Mouse (Mus musculus) erythroblast, embryonic 14.5 days (primary cell): ENCODE measurements around the gene Neb. TPM values are rescaled to one million over a fixed set of nuclear protein-coding genes. Genes with fewer than 3 reads are reported as not detected.

Source experiments
- H3K27me3 ChIP-seq: 2 replicates; pipeline ENCODE4 v1.6.1; 2012; ENCODE audit warnings: inconsistent platforms; ENCODE audit not compliant: control insufficient read depth
- H3K36me3 ChIP-seq: 2 replicates; pipeline ENCODE4 v1.6.1; 2012; ENCODE audit warnings: mild to moderate bottlenecking, inconsistent platforms; ENCODE audit not compliant: control insufficient read depth
- H3K4me1 ChIP-seq: 2 replicates; pipeline ENCODE4 v1.6.1; 2012; ENCODE audit warnings: inconsistent platforms; ENCODE audit not compliant: control insufficient read depth
- H3K4me3 ChIP-seq: replicated peaks from 2 replicates; pipeline ENCODE3; 2012; ENCODE audit warnings: moderate library complexity, mild to moderate bottlenecking, inconsistent platforms
- H3K9me3 ChIP-seq: 2 replicates; pipeline ENCODE4 v1.6.1; 2012; ENCODE audit warnings: low read length, inconsistent platforms, mixed read lengths; ENCODE audit not compliant: control insufficient read depth
- GATA1 ChIP-seq: IDR thresholded peaks from 2 replicates; pipeline ENCODE4 v1.6.1; 2012; ENCODE audit warnings: low read length, inconsistent platforms, mixed read lengths
- TAL1 ChIP-seq: IDR thresholded peaks from 3 replicates; pipeline ENCODE4 v1.6.1; 2012; ENCODE audit warnings: low read length, inconsistent platforms, mixed read lengths
- polyA plus RNA-seq: library from polyadenylated mRNA; stranded (reverse); fragments of >175 nt; gene quantifications from 2 replicates; pipeline ENCODE4 v1.2.3, GENCODE M21; 2012

Neb gene
- polyA plus RNA-seq, 1 experiment, result not detected

DNA sequence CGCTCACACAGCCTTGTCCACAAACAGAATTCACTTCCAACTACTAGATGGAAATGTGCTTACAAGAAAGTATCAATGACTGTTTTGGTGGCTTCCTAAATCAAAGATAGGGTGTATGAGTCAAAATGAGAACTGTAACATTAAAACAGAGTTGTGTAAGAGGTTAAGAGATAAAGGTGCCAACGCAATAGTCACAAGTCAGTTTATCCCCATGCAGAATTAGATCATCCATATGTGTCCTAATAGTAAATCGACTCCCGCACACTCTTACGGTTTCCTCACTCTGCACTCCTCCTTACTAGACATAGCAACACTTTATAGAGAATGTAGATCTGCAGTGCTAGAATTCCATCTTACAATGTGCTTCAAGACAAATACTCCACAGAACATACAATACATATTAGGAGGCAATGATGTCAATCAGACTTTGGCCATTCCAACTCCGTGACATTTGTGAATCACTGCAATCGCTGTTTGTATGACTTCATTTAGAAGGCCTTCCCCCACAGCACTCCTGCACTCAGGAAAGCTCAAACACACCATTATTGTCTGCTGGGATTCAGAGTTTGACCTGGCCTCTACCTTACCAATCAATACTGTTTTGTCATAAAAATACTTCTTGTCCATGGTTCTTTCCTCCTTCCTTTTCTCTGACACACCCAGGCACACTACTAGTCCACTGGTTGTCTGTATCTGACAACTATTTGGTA is 41.9 kb upstream of the Neb start:
- Histone ChIP-seq H3K4me3 (no peak overlapping the region), H3K9me3 (no peaks in the 10 kb centered on the region), H3K36me3 (peaks cover 21% of the 10 kb centered on the region), H3K27me3 (no peaks in the 10 kb centered on the region), H3K4me1 (peaks cover 29% of the 10 kb centered on the region)
- TF ChIP-seq GATA1 (no peak), TAL1 (no peak)

DNA sequence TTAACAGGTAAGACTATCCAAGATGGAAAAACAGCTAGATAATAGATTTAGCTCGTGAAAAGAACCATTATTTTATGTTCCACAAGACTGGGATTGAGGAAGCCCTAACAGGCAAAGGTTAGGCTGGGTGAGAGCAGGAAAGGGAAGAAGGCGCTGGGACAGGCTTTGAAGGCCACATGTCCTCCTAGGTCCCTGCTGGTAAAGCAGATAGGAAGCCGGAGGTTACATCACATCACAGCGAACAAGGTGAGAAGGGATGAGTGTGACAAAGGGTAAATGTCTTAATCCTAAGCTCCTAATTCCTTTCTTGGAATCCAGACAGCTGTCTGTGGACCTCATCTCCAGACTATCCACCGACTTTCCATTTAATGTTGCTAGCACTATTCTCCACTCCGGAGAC is 41.0 kb upstream of the Neb start:
- TF ChIP-seq GATA1 (no peak), TAL1 (no peak)
- no peaks in the 10 kb centered on the region for H3K9me3 ChIP-seq
- H3K36me3 ChIP-seq, result peaks cover 21% of the 10 kb centered on the region
- H3K4me3 ChIP-seq, result no peak overlapping the region
- H3K27me3 ChIP-seq, result no peaks in the 10 kb centered on the region
- H3K4me1 ChIP-seq, result peaks cover 29% of the 10 kb centered on the region

DNA sequence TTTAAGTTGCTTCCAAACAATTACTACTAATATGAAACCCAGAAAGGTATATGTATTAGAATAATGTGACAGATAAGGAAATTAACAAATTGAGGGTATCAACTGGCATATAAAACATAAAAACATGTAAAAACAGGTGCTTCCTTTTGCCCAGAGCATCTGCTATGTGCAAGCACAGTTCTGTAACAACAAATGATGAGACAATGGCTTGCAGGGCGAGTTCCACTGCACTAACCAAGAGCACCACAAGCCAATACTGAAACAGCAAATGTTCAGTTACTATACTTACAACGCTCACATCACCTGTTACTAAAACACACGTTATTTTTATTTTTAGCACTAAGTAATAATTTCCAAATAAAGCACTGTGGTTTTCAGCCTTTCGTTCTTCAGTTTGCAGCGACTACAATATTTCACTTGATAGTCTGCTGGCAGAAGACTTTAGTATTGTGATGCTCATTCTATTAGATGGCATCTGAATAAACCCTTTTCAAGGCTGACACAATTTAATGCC is 34.3 kb upstream of the Neb start:
- no peak for TF ChIP-seq GATA1
- TF ChIP-seq TAL1, result no peak
- Histone ChIP-seq H3K27me3 (no peaks in the 10 kb centered on the region), H3K9me3 (peaks cover 21% of the 10 kb centered on the region), H3K4me3 (no peak overlapping the region), H3K4me1 (no peaks in the 10 kb centered on the region), H3K36me3 (peaks cover 65% of the 10 kb centered on the region)

DNA sequence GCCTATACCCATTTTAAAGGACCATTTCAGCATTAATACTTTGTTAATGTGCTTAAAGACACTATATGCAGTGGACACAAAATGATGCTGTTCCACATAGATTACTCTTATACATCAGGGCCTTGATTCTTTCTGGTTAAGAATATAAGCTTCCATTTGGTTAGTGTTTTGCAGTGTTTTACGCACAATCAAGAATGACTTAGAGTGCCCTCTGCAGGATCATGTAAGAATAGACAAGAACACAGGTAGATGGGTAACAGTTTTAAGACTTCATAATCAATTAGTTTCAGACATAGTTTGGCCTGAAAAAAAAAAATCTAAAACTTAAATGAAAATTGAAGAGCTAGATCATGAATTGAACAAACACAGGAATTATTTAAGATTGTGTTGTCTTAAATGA is 28.2 kb upstream of the Neb start:
- no peak for TF ChIP-seq TAL1
- TF ChIP-seq GATA1, result no peak
- H3K4me1 ChIP-seq, result no peaks in the 10 kb centered on the region

DNA sequence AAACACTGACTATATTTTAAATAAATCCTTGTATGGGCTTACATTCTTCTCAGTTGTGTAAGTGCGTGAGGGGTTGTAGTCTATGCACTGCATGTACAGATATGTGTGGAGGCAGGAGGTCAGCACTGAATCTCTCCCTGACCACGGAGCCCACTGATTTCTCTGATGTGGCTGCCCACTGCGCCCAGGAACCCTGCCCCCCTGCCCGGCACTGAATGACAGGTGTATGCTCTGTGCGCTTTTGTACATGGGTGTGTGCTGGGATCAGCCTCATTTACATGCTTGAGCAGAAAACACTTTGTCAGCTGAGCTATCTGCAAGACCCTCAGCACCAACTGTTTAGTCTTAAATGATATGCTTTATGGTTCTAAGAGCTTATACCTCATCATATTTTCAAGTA is 27.0 kb upstream of the Neb start:
- Histone ChIP-seq H3K36me3 (peaks cover 69% of the 10 kb centered on the region), H3K4me3 (no peak overlapping the region), H3K4me1 (no peaks in the 10 kb centered on the region), H3K9me3 (peaks cover 10% of the 10 kb centered on the region), H3K27me3 (no peaks in the 10 kb centered on the region)
- no peak for TF ChIP-seq GATA1
- TF ChIP-seq TAL1, result no peak

More for the DNA sequence above, 28.2 kb upstream of the Neb start:
- H3K36me3 ChIP-seq, result peaks cover 78% of the 10 kb centered on the region
- no peak overlapping the region for H3K4me3 ChIP-seq
- no peaks in the 10 kb centered on the region for H3K27me3 ChIP-seq
- peaks cover 21% of the 10 kb centered on the region for H3K9me3 ChIP-seq

DNA sequence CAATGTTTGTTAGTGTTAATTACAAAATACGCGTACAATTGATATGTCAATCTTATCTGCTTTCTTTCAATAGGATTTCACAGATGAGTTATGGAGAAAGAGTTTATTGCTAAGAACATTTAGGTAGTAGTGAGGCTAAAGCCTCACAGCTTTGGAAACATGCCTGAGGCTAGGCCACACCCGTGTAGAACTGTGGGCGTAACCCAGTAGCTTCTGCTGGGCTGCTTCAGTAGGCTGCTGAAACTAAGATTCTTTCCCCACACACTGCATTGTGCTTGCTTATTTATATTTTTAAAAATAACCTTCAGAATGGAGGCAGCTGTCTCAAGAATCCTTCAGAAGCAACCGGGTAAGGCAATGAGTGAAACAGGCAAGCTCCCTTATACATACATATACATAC is 16.3 kb upstream of the Neb start:
- no peaks in the 10 kb centered on the region for H3K9me3 ChIP-seq
- TF ChIP-seq GATA1 (no peak), TAL1 (no peak)
- peaks cover 2% of the 10 kb centered on the region for H3K36me3 ChIP-seq
- H3K4me3 ChIP-seq, result no peak overlapping the region
- H3K4me1 ChIP-seq, result no peaks in the 10 kb centered on the region
- no peaks in the 10 kb centered on the region for H3K27me3 ChIP-seq

DNA sequence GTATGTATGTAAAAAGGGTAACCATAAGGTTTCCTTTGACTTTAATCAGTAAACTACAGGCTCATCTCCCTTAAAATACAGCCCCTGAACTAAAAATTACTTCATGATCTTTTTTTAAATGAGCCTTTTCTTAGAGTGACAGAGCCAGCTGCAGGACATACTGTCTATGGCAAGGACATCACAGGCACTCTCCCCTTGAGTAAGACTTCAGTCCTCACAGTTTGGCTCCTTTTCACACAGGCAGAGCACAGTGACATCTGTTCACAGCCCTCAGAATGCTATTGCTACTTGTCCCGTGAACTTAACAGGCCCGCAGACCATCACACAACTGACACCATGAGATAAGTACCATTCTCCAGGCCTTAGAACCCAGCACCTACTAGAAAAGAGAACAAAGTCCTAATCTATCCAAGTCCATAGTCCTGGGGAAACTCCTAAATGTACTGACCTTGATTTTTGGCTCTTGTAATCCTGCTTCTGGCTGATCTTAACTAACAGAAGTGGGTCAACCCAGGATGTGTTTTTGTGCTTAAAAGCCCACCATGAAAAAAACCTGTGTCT is 12.2 kb upstream of the Neb start:
- TF ChIP-seq GATA1 (no peak), TAL1 (no peak)
- Histone ChIP-seq H3K4me3 (no peak overlapping the region), H3K4me1 (no peaks in the 10 kb centered on the region), H3K27me3 (no peaks in the 10 kb centered on the region), H3K9me3 (no peaks in the 10 kb centered on the region), H3K36me3 (no peaks in the 10 kb centered on the region)

DNA sequence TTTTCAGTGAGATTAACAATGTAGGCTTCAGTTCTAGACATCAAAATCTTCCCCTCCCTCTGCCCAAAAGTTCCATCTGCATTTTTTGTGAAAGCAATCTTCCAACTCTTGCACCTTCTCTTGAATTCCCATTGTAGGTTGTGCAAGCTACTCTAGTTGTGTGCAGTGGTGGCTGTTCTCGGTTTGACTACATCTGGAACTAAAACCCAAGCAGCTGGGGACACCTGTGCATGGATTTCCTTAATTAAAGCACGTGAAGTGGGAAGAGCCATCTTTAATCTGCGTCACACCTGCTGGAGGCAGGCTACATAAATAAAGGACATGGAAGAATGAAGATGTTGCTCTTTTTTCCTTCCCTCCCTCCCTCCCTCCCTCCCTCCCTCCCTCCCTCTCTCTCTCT is 11.7 kb upstream of the Neb start:
- TF ChIP-seq TAL1 (no peak), GATA1 (no peak)
- Histone ChIP-seq H3K36me3 (no peaks in the 10 kb centered on the region), H3K4me3 (no peak overlapping the region), H3K9me3 (no peaks in the 10 kb centered on the region), H3K27me3 (no peaks in the 10 kb centered on the region), H3K4me1 (no peaks in the 10 kb centered on the region)

DNA sequence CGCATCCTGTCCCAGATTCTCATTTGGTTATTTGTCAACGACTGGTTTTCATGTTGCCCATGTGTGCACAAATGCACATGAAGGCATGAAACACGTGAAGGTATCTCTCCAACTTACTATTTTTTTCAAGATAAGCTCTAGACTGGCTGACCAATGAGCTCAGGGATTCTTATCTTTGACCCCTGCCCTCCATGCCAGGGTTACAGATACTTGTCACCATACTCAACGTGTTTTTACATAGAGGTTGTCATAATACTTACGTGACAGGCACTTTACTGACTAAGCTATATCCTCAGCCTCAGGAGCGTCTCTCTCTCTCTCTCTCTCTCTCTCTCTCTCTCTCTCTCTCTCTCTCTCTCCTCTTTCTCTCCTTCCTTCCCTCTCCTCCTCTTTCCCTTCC is 8.2 kb upstream of the Neb start:
- Histone ChIP-seq H3K4me1 (no peaks in the 10 kb centered on the region), H3K4me3 (no peak overlapping the region), H3K9me3 (no peaks in the 10 kb centered on the region), H3K36me3 (no peaks in the 10 kb centered on the region), H3K27me3 (no peaks in the 10 kb centered on the region)
- no peak for TF ChIP-seq TAL1
- no peak for TF ChIP-seq GATA1
